Mouse (Mus musculus): ENCODE measurements around the gene Ankmy2.
"Not testable (repeated sequence)": the region's sequence is repeated elsewhere in the genome, so short reads cannot be mapped to it uniquely, and the experiment has no call there.

Gene Ankmy2

GRCm38 (mm10) chr12:36157638-36158308, 859 bp downstream of the Ankmy2 start, which contains the start of gene Bzw2:
Gene Bzw2, minus strand, starts transcription at chr12:36158080.
- DNase-seq (ENCODE audit: low spot score) = peak; percentile 76

GRCm38 (mm10) chr12:36164126-36164791, 7.3 kb downstream of the Ankmy2 start:
- no peak for DNase-seq (ENCODE audit: low spot score)

- no peak for DNase-seq (ENCODE audit: low spot score)
These were observed 8.4 kb downstream of the Ankmy2 start for GRCm38 (mm10) chr12:36165299-36165698.

GRCm38 (mm10) chr12:36177227-36177626, 20.3 kb downstream of the Ankmy2 start:
- no peak for DNase-seq (ENCODE audit: low spot score)

GRCm38 (mm10) chr12:36182570-36182969, 25.7 kb downstream of the Ankmy2 start:
- no peak for DNase-seq (ENCODE audit: low spot score)

- DNase-seq (ENCODE audit: low spot score) = no peak
These were observed 30.2 kb downstream of the Ankmy2 start for GRCm38 (mm10) chr12:36187081-36187480.

- no peak for DNase-seq (ENCODE audit: low spot score)
These were observed 32.7 kb downstream of the Ankmy2 start for GRCm38 (mm10) chr12:36189610-36190009.

- no peak for DNase-seq (ENCODE audit: low spot score)
These were observed 33.4 kb downstream of the Ankmy2 start for GRCm38 (mm10) chr12:36190343-36190742.

- DNase-seq (ENCODE audit: low spot score) = no peak
These were observed 38.1 kb downstream of the Ankmy2 start for GRCm38 (mm10) chr12:36194976-36195375.

GRCm38 (mm10) chr12:36205579-36206119, 48.7 kb downstream of the Ankmy2 start:
- DNase-seq (ENCODE audit: low spot score) = not testable (repeated sequence)

GRCm38 (mm10) chr12:36207072-36207799, 50.3 kb downstream of the Ankmy2 start:
- DNase-seq (ENCODE audit: low spot score) = peak; percentile 83

- no peak for DNase-seq (ENCODE audit: low spot score)
These were observed 50.9 kb downstream of the Ankmy2 start for GRCm38 (mm10) chr12:36207800-36208148.

GRCm38 (mm10) chr12:36208456-36208855, 51.5 kb downstream of the Ankmy2 start:
- no peak for DNase-seq (ENCODE audit: low spot score)

- DNase-seq (ENCODE audit: low spot score) = no peak
These were observed 53.2 kb downstream of the Ankmy2 start for GRCm38 (mm10) chr12:36210096-36210495.

GRCm38 (mm10) chr12:36214389-36215148, 57.7 kb downstream of the Ankmy2 start:
- DNase-seq (ENCODE audit: low spot score) = no peak

- peak; percentile 83 for DNase-seq (ENCODE audit: low spot score)
These were observed 58.2 kb downstream of the Ankmy2 start for GRCm38 (mm10) chr12:36215149-36215480.

GRCm38 (mm10) chr12:36216230-36216629, 59.3 kb downstream of the Ankmy2 start:
- DNase-seq (ENCODE audit: low spot score) = no peak

GRCm38 (mm10) chr12:36216905-36217304, 60.0 kb downstream of the Ankmy2 start:
- DNase-seq (ENCODE audit: low spot score) = no peak

- no peak for DNase-seq (ENCODE audit: low spot score)
These were observed 67.5 kb downstream of the Ankmy2 start for GRCm38 (mm10) chr12:36224392-36224791.

GRCm38 (mm10) chr12:36231386-36231785, 74.5 kb downstream of the Ankmy2 start:
- DNase-seq (ENCODE audit: low spot score) = no peak

- DNase-seq (ENCODE audit: low spot score) = no peak
These were observed 84.3 kb downstream of the Ankmy2 start for GRCm38 (mm10) chr12:36241171-36241570.
